Mouse (Mus musculus): ENCODE measurements around the gene Dner.

DNA sequence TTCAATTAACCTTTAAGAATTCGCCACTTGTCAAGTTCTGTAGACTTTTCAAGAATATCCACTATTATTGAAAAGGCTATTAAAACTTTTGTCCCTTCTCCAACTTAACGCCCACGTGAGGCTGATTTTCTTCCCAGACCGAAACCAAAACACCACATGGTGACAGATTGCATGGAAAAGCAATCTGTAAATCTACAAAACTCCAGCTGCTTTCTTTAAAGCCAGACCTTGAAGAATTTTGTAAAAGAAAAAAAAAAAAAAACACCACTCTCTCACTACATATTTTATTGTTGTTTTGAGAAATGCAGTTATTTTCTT lies 173.1 kb downstream of the Dner start:
- TF ChIP-seq MAFK (IDR thresholded peaks at IDR 0.05; ENCODE audit: insufficient read depth, low read depth, low read length) (no peak), ZNF384 (IDR thresholded peaks at IDR 0.05; ENCODE audit: low read depth, low read length) (no peak), HCFC1 (IDR thresholded peaks at IDR 0.05; ENCODE audit: borderline replicate concordance, insufficient read depth, low read length) (no peak)

Measured in ES-E14 (cell line).